Mouse (Mus musculus) hindbrain, embryonic 16.5 days (tissue): ENCODE data around the gene Lsamp. TPM values are rescaled to one million over a fixed set of nuclear protein-coding genes. Genes with fewer than 3 reads are reported as not detected.

Experiments used
- ATAC-seq: fragments of 200-750 bp; cut with Nextera tagmentation; 2 replicates; pipeline ENCODE4 v1.8.0; 2017; ENCODE audit warnings: moderate TSS enrichment, moderate library complexity
- H3K27ac ChIP-seq: fragments of 300-500 bp; sonication (generic); 2 replicates; pipeline ENCODE4 v1.5.1; 2014; ENCODE audit warnings: low read depth, mild to moderate bottlenecking, control low read depth, low read length, moderate library complexity
- H3K27me3 ChIP-seq: fragments of 300-500 bp; sonication (generic); replicated peaks from 2 replicates; pipeline ENCODE4 v1.6.1; 2014; ENCODE audit warnings: low read length; ENCODE audit not compliant: control insufficient read depth, insufficient read depth
- H3K36me3 ChIP-seq: fragments of 300-500 bp; sonication (generic); 2 replicates; pipeline ENCODE4 v1.6.1; 2014; ENCODE audit warnings: mild to moderate bottlenecking, low read length, moderate library complexity, mixed read lengths; ENCODE audit not compliant: control insufficient read depth, insufficient read depth
- H3K4me1 ChIP-seq: fragments of 300-500 bp; sonication (generic); 2 replicates; pipeline ENCODE4 v1.6.1; 2014; ENCODE audit warnings: low read depth, low read length; ENCODE audit not compliant: control insufficient read depth, insufficient read depth
- H3K4me2 ChIP-seq: fragments of 300-500 bp; sonication (generic); 2 replicates; pipeline ENCODE4 v1.6.1; 2014; ENCODE audit warnings: mild to moderate bottlenecking, low read length, control low read depth, moderate library complexity
- H3K4me3 ChIP-seq: fragments of 300-500 bp; sonication (generic); 2 replicates; pipeline ENCODE4 v1.5.1; 2014; ENCODE audit warnings: mild to moderate bottlenecking, low read length, control low read depth, moderate library complexity
- H3K9ac ChIP-seq: fragments of 300-500 bp; sonication (generic); 2 replicates; pipeline ENCODE4 v1.6.1; 2014; ENCODE audit warnings: low read depth, mild to moderate bottlenecking, control low read depth, low read length, moderate library complexity
- H3K9me3 ChIP-seq: fragments of 300-500 bp; sonication (generic); 2 replicates; pipeline ENCODE4 v1.6.1; 2014; ENCODE audit warnings: mild to moderate bottlenecking, low read length, moderate library complexity; ENCODE audit not compliant: control insufficient read depth
- WGBS: fragments of 180-500 bp; shearing (Covaris S2); extraction: QIAGEN DNeasy Blood & Tissue Kit; methylation state at CpG from one replicate; pipeline ENCODE4 v1.1.7; 2014; 5-methylcytosine and 5-hydroxymethylcytosine counted together
- polyA plus RNA-seq: library from polyadenylated mRNA; unstranded; fragments of >200 nt; fragmentation: Nextera tagmentation; extraction: Ambion mirVana; gene quantifications from 2 replicates; pipeline ENCODE4 v1.2.1, GENCODE M21; 2015

Lsamp gene
- polyA plus RNA-seq, 1 experiment from 2014 or later = 107 TPM

- H3K27me3 ChIP-seq = no peaks in the 10 kb centered on the region
- H3K36me3 ChIP-seq = no peaks in the 10 kb centered on the region
- H3K4me1 ChIP-seq = no peaks in the 10 kb centered on the region
- no peak overlapping the region for H3K27ac ChIP-seq
- H3K4me3 ChIP-seq = no peak overlapping the region
- 86% methylated on average over 3 of the region's 3 CpGs for WGBS
- no peak overlapping the region for H3K4me2 ChIP-seq
- no peak overlapping the region for H3K9ac ChIP-seq
- ATAC-seq = no peak
- no peaks in the 10 kb centered on the region for H3K9me3 ChIP-seq
Measured at GRCm38 (mm10) chr16:41675774-41676173, 1691.6 kb downstream of the Lsamp start.

DNA sequence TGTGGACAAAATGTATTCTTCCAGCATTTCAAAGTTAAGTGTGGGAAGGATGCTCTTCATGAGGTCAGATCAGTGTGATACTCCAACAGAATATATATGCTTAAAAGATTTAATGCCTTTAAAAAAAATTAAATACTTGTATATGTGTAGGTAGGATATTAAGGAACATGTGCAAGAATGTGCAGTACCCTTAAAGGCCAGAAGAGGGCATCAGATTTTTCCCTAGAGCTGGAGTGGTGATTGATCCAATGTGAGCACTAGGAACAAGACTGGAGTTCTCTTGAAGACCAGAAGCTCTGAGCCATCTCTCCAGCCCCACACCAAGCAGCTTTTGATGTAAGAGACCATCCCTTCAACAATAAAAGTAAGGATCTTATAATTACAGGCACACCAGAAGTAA, 1708.3 kb downstream of the Lsamp start:
- Histone ChIP-seq H3K4me2 (no peak overlapping the region), H3K9me3 (no peaks in the 10 kb centered on the region), H3K4me1 (no peaks in the 10 kb centered on the region), H3K9ac (no peak overlapping the region), H3K27ac (no peak overlapping the region), H3K27me3 (no peaks in the 10 kb centered on the region), H3K36me3 (no peaks in the 10 kb centered on the region), H3K4me3 (no peak overlapping the region)
- ATAC-seq = no peak

DNA sequence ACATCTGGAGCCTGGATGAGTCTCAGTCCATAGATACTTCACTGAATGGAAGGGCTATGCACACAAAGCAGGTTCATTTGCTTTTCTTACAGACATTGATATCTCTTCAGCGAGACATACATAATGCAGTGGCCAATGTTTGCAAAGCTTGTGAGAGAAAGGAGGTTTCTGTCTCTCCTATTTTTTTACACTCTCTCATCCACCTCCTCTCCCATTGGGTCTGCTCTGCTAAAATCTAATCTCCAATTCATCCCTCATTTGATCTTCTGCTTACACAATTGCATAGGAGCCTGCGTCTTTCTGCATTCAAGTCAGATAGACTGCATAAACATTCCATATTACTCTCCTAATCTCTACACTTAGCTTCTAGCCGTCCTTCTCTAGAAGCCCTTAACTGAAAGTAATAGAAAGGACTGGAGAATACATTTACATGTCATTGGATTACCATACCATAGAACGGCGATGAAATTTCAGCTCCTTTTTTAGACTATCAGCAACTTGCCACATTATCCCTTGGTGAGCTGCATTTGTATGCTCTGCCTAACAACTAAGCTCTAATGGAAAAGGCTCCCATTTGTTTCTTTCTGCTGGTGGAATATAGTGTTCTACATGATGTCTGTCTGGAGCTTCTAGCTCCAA, 1717.7 kb downstream of the Lsamp start:
- WGBS = 78% methylated on average over 5 of the region's 5 CpGs
- no peak overlapping the region for H3K4me3 ChIP-seq
- no peak overlapping the region for H3K27ac ChIP-seq
- H3K9me3 ChIP-seq = no peaks in the 10 kb centered on the region
- H3K4me2 ChIP-seq = no peak overlapping the region
- no peaks in the 10 kb centered on the region for H3K27me3 ChIP-seq
- H3K4me1 ChIP-seq = no peaks in the 10 kb centered on the region
- H3K9ac ChIP-seq = no peak overlapping the region
- H3K36me3 ChIP-seq = no peaks in the 10 kb centered on the region
- ATAC-seq = no peak

DNA sequence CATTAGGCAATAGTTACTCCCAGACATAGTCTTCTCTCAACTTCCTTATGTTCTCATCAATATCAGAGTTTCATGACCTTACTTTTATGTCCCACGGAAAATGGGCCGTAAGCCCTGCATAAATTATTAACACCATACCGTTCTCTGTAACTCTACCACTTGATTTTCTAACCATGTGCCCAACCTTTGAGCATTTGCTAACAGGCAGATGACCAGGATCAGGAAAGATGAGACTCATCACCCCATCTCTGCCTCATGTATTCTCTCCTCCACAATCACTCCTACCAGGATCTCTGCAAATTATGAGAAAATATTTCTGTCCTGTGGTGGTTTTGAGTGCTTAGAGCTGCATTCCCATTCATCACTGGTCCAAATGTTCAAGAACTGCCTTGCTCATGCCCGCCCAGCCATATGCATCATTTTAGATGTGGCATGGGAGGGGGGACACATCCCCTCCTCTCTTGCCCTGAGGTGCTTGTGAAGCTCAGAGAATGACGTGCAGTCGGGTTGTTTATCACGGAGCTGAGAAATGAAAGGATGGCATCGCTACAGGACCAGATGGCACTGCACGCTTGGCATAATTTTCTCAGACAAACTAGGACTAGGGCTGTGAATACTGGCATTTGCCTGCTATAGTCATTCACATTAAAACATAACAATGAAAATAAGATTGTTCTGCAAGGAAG, 1744.9 kb downstream of the Lsamp start:
- H3K27ac ChIP-seq = no peak overlapping the region
- H3K4me1 ChIP-seq = no peaks in the 10 kb centered on the region; the same call in 1 of the 2 replicates
- peak; percentile 91 for ATAC-seq
- WGBS = 60% methylated on average over 9 of the region's 9 CpGs
- H3K4me2 ChIP-seq = no peak overlapping the region
- no peak overlapping the region for H3K9ac ChIP-seq
- H3K36me3 ChIP-seq = no peaks in the 10 kb centered on the region
- no peak overlapping the region for H3K4me3 ChIP-seq
- H3K27me3 ChIP-seq = no peaks in the 10 kb centered on the region
- H3K9me3 ChIP-seq = no peaks in the 10 kb centered on the region

DNA sequence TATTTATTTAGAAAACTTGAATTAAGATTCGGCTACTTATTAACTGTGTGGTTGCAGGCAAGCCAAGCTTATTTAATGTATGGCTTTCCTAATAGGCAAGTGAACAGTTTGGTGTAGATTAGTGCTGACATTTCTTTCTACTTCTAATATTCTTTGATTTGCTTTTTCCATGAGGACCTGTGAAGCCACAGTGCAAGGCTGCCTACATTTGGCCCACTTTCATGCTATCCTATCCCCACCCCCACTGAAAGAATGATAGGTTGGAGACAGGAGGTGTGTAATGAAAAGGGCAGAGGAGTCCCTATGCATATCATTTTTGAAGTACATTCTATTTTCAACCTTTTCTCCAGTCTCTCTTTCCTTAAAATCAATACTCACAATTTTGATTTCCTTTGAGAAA, 1745.8 kb downstream of the Lsamp start:
- Histone ChIP-seq H3K9ac (no peak overlapping the region), H3K36me3 (no peaks in the 10 kb centered on the region), H3K4me2 (no peak overlapping the region), H3K27ac (no peak overlapping the region), H3K9me3 (no peaks in the 10 kb centered on the region), H3K4me1 (no peaks in the 10 kb centered on the region; the same call in 1 of the 2 replicates), H3K27me3 (no peaks in the 10 kb centered on the region), H3K4me3 (no peak overlapping the region)
- ATAC-seq = no peak
- WGBS = 84% methylated on average over 1 of the region's 1 CpGs

GRCm38 (mm10) chr16:41745037-41745436, 1760.9 kb downstream of the Lsamp start:
- ATAC-seq = peak; percentile 92
- Histone ChIP-seq H3K4me1 (no peaks in the 10 kb centered on the region), H3K36me3 (no peaks in the 10 kb centered on the region), H3K9me3 (no peaks in the 10 kb centered on the region), H3K27ac (no peak overlapping the region), H3K9ac (no peak overlapping the region), H3K4me2 (no peak overlapping the region), H3K4me3 (no peak overlapping the region), H3K27me3 (no peaks in the 10 kb centered on the region)
- WGBS = 49% methylated on average over 4 of the region's 4 CpGs

- no peak overlapping the region for H3K4me2 ChIP-seq
- H3K36me3 ChIP-seq = no peaks in the 10 kb centered on the region
- H3K4me1 ChIP-seq = no peaks in the 10 kb centered on the region
- WGBS = 84% methylated on average over 11 of the region's 11 CpGs
- no peak overlapping the region for H3K9ac ChIP-seq
- no peak for ATAC-seq
- H3K27me3 ChIP-seq = no peaks in the 10 kb centered on the region
- no peak overlapping the region for H3K27ac ChIP-seq
- no peak overlapping the region for H3K4me3 ChIP-seq
- H3K9me3 ChIP-seq = no peaks in the 10 kb centered on the region
Measured at GRCm38 (mm10) chr16:41746235-41746911, 1762.2 kb downstream of the Lsamp start.

DNA sequence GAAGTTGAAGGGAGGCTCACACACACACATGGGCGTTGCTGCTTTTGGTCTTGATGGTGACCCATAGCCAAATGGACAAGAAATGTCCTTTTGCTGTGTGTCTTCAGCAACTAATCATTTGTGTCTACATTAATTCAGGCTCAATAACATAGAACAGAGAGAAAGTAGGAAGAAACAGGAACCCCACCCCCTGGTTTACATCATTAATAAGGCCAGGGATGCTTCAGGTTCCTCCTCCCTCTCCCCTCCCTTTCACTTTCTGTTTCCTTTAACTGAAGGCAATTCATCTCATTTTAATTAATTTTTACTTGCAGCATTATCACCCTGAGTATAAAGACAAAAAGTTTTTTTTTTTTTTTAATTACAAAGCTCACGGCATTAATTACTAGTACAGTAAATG, 1763.7 kb downstream of the Lsamp start:
- Histone ChIP-seq H3K27me3 (no peaks in the 10 kb centered on the region), H3K9ac (no peak overlapping the region), H3K9me3 (no peaks in the 10 kb centered on the region), H3K4me3 (no peak overlapping the region), H3K36me3 (no peaks in the 10 kb centered on the region), H3K27ac (no peak overlapping the region), H3K4me2 (no peak overlapping the region), H3K4me1 (no peaks in the 10 kb centered on the region)
- no peak for ATAC-seq
- WGBS = 59% methylated on average over 2 of the region's 2 CpGs

- Histone ChIP-seq H3K27ac (no peak overlapping the region), H3K27me3 (no peaks in the 10 kb centered on the region), H3K9me3 (no peaks in the 10 kb centered on the region), H3K4me2 (no peak overlapping the region), H3K9ac (no peak overlapping the region), H3K4me1 (no peaks in the 10 kb centered on the region), H3K36me3 (no peaks in the 10 kb centered on the region), H3K4me3 (no peak overlapping the region)
- no peak for ATAC-seq
- WGBS = 96% methylated on average over 2 of the region's 2 CpGs
Measured at GRCm38 (mm10) chr16:41748759-41749158, 1764.6 kb downstream of the Lsamp start.
